Mouse (Mus musculus) liver, postnatal 0 days (tissue): Measurements from ENCODE around the gene Prickle2.

Experiments used
- CTCF ChIP-seq: sonication (generic); IDR thresholded peaks from 2 replicates; pipeline ENCODE4 v1.5.1; 2016; ENCODE audit warnings: antibody characterized with exemption, low read depth
- EP300 ChIP-seq: IDR thresholded peaks from 2 replicates; pipeline ENCODE4 v1.6.1; 2016; ENCODE audit warnings: antibody characterized with exemption, low read depth, mild to moderate bottlenecking

- TF ChIP-seq CTCF, result no peak
- TF ChIP-seq EP300, result no peak
Observed at GRCm38 (mm10) chr6:92383196-92383782, 322.7 kb downstream of the Prickle2 start.
